Mouse (Mus musculus) limb, embryonic 11.5 days (tissue): ENCODE data around the gene Thtpa. TPM values are rescaled to one million over a fixed set of nuclear protein-coding genes. Genes with fewer than 3 reads are reported as not detected.
A peak's percentile ranks its signal among the peaks of the same experiment; 100 is the strongest.

Experiments used
- ATAC-seq: fragments of 200-750 bp; cut with Nextera tagmentation; 2 replicates; pipeline ENCODE4 v1.8.0; 2017; ENCODE audit warnings: low read depth; ENCODE audit not compliant: insufficient number of reproducible peaks, low FRiP score, low TSS enrichment
- DNase-seq: peaks from one replicate; pipeline ENCODE4 v3.0.0-alpha.2; 2015; ENCODE audit warnings: low spot score
- H3K27ac ChIP-seq: fragments of 300-500 bp; sonication (generic); replicated peaks from 2 replicates; pipeline ENCODE4 v1.5.1; 2014; ENCODE audit warnings: low read depth, mild to moderate bottlenecking, low read length
- H3K27me3 ChIP-seq: fragments of 300-500 bp; sonication (generic); 2 replicates; pipeline ENCODE4 v1.6.1; 2014; ENCODE audit warnings: mild to moderate bottlenecking, low read length, mixed read lengths; ENCODE audit not compliant: control insufficient read depth, insufficient read depth
- H3K36me3 ChIP-seq: fragments of 300-500 bp; sonication (generic); 2 replicates; pipeline ENCODE4 v1.6.1; 2014; ENCODE audit warnings: mild to moderate bottlenecking, low read length, moderate library complexity, mixed read lengths; ENCODE audit not compliant: control insufficient read depth, insufficient read depth
- H3K4me1 ChIP-seq: fragments of 300-500 bp; sonication (generic); 2 replicates; pipeline ENCODE4 v1.6.1; 2014; ENCODE audit warnings: low read length, mixed read lengths; ENCODE audit not compliant: control insufficient read depth, insufficient read depth
- H3K4me2 ChIP-seq: fragments of 300-500 bp; sonication (generic); 2 replicates; pipeline ENCODE4 v1.6.1; 2014; ENCODE audit warnings: low read depth, mild to moderate bottlenecking, moderate library complexity; ENCODE audit not compliant: severe bottlenecking
- H3K4me3 ChIP-seq: fragments of 300-500 bp; sonication (generic); 2 replicates; pipeline ENCODE4 v1.5.1; 2014; ENCODE audit warnings: low read depth, low read length
- H3K9ac ChIP-seq: fragments of 300-500 bp; sonication (generic); 2 replicates; pipeline ENCODE4 v1.6.1; 2014; ENCODE audit warnings: mild to moderate bottlenecking, low read length
- H3K9me3 ChIP-seq: fragments of 300-500 bp; sonication (generic); 2 replicates; pipeline ENCODE4 v1.6.1; 2016; ENCODE audit warnings: low read length; ENCODE audit not compliant: control insufficient read depth
- WGBS: fragments of 180-500 bp; shearing (Covaris S2); extraction: QIAGEN DNeasy Blood & Tissue Kit; methylation state at CpG from one replicate; pipeline ENCODE4 v1.1.7; 2014; 5-methylcytosine and 5-hydroxymethylcytosine counted together
- polyA plus RNA-seq: library from polyadenylated mRNA; unstranded; fragments of >200 nt; fragmentation: Nextera tagmentation; extraction: Ambion mirVana; gene quantifications from 2 replicates; pipeline ENCODE4 v1.2.1, GENCODE M21; 2014

Thtpa gene
- polyA plus RNA-seq, 1 experiment from 2014 or later: 23.1 TPM

GRCm38 (mm10) chr14:55121947-55122346 lies 27.4 kb downstream of the Thtpa start:
- H3K36me3 ChIP-seq: no peaks in the 10 kb centered on the region

GRCm38 (mm10) chr14:55122359-55122758 lies 27.8 kb downstream of the Thtpa start:
- DNase-seq (no peak), ATAC-seq (no peak)
- H3K9ac ChIP-seq: peak overlapping the region; percentile 13; the same call in 1 of the 2 replicates
- no peaks in the 10 kb centered on the region for H3K36me3 ChIP-seq
- H3K4me1 ChIP-seq: peaks cover 8% of the 10 kb centered on the region; the same call in 1 of the 2 replicates
- peaks cover 7% of the 10 kb centered on the region for H3K27me3 ChIP-seq
- no peaks in the 10 kb centered on the region for H3K9me3 ChIP-seq
- no peak overlapping the region for H3K27ac ChIP-seq
- H3K4me3 ChIP-seq: no peak overlapping the region
- 66% methylated on average over 8 of the region's 8 CpGs for WGBS
- H3K4me2 ChIP-seq: peak overlapping the region; percentile 31; the same call in 1 of the 2 replicates

More at GRCm38 (mm10) chr14:55121947-55122346, 27.4 kb downstream of the Thtpa start:
- Histone ChIP-seq H3K9me3 (no peaks in the 10 kb centered on the region), H3K27ac (no peak overlapping the region), H3K4me2 (peak overlapping the region; percentile 31; the same call in 1 of the 2 replicates), H3K4me3 (no peak overlapping the region), H3K9ac (peak overlapping the region; percentile 13; the same call in 1 of the 2 replicates), H3K4me1 (peaks cover 8% of the 10 kb centered on the region; the same call in 1 of the 2 replicates), H3K27me3 (peaks cover 11% of the 10 kb centered on the region)
- DNase-seq: peak; percentile 86
- WGBS: 9% methylated on average over 5 of the region's 5 CpGs
- ATAC-seq: peak; percentile 70; the same call in 1 of the 2 replicates

- H3K36me3 ChIP-seq: no peaks in the 10 kb centered on the region
- H3K9me3 ChIP-seq: no peaks in the 10 kb centered on the region
- 89% methylated on average over 5 of the region's 5 CpGs for WGBS
- no peak overlapping the region for H3K27ac ChIP-seq
- H3K9ac ChIP-seq: no peak overlapping the region
- peaks cover 8% of the 10 kb centered on the region; the same call in 1 of the 2 replicates for H3K4me1 ChIP-seq
- no peak overlapping the region for H3K4me2 ChIP-seq
- DNase-seq (no peak), ATAC-seq (no peak)
- H3K27me3 ChIP-seq: no peaks in the 10 kb centered on the region
- no peak overlapping the region for H3K4me3 ChIP-seq
Measured at GRCm38 (mm10) chr14:55125711-55126110, 31.1 kb downstream of the Thtpa start.

GRCm38 (mm10) chr14:55126521-55126920 lies 31.9 kb downstream of the Thtpa start:
- Histone ChIP-seq H3K36me3 (no peaks in the 10 kb centered on the region), H3K4me3 (no peak overlapping the region), H3K9me3 (no peaks in the 10 kb centered on the region), H3K9ac (no peak overlapping the region), H3K4me2 (no peak overlapping the region), H3K4me1 (peaks cover 8% of the 10 kb centered on the region; the same call in 1 of the 2 replicates), H3K27ac (no peak overlapping the region), H3K27me3 (no peaks in the 10 kb centered on the region)
- no peak for DNase-seq
- WGBS: 82% methylated on average over 7 of the region's 7 CpGs
- no peak for ATAC-seq

GRCm38 (mm10) chr14:55135676-55136075 lies 41.1 kb downstream of the Thtpa start:
- H3K4me2 ChIP-seq: no peak overlapping the region
- no peaks in the 10 kb centered on the region for H3K4me1 ChIP-seq
- no peak overlapping the region for H3K9ac ChIP-seq
- 86% methylated on average over 8 of the region's 8 CpGs for WGBS
- H3K36me3 ChIP-seq: no peaks in the 10 kb centered on the region
- H3K27ac ChIP-seq: no peak overlapping the region
- no peaks in the 10 kb centered on the region for H3K27me3 ChIP-seq
- ATAC-seq: no peak
- no peaks in the 10 kb centered on the region for H3K9me3 ChIP-seq
- DNase-seq: no peak
- no peak overlapping the region for H3K4me3 ChIP-seq

GRCm38 (mm10) chr14:55139313-55139712 lies 44.7 kb downstream of the Thtpa start:
- H3K4me3 ChIP-seq: no peak overlapping the region
- no peak for DNase-seq
- H3K9ac ChIP-seq: no peak overlapping the region
- H3K9me3 ChIP-seq: no peaks in the 10 kb centered on the region
- H3K27ac ChIP-seq: no peak overlapping the region
- H3K36me3 ChIP-seq: no peaks in the 10 kb centered on the region
- H3K27me3 ChIP-seq: no peaks in the 10 kb centered on the region
- no peaks in the 10 kb centered on the region for H3K4me1 ChIP-seq
- H3K4me2 ChIP-seq: no peak overlapping the region
- 66% methylated on average over 7 of the region's 7 CpGs for WGBS
- no peak for ATAC-seq

- ATAC-seq: no peak
- WGBS: 95% methylated on average over 1 of the region's 1 CpGs
- Histone ChIP-seq H3K4me2 (no peak overlapping the region), H3K9ac (no peak overlapping the region), H3K9me3 (no peaks in the 10 kb centered on the region), H3K36me3 (no peaks in the 10 kb centered on the region), H3K27ac (no peak overlapping the region), H3K4me1 (no peaks in the 10 kb centered on the region), H3K4me3 (no peak overlapping the region), H3K27me3 (no peaks in the 10 kb centered on the region)
- DNase-seq: no peak
Measured at GRCm38 (mm10) chr14:55146324-55146723, 51.7 kb downstream of the Thtpa start.

- no peak for ATAC-seq
- H3K4me3 ChIP-seq: no peak overlapping the region
Measured at GRCm38 (mm10) chr14:55146829-55147401, 52.3 kb downstream of the Thtpa start.

More at GRCm38 (mm10) chr14:55146829-55147401, 52.3 kb downstream of the Thtpa start:
- H3K4me1 ChIP-seq: no peaks in the 10 kb centered on the region
- DNase-seq: no peak
- 84% methylated on average over 12 of the region's 12 CpGs for WGBS
- H3K27me3 ChIP-seq: no peaks in the 10 kb centered on the region
- no peak overlapping the region for H3K9ac ChIP-seq
- no peak overlapping the region for H3K27ac ChIP-seq
- H3K36me3 ChIP-seq: no peaks in the 10 kb centered on the region
- no peak overlapping the region for H3K4me2 ChIP-seq
- no peaks in the 10 kb centered on the region for H3K9me3 ChIP-seq
